Mouse (Mus musculus): ENCODE results near the gene Olfr523. TPM values are rescaled to one million over a fixed set of nuclear protein-coding genes. Genes with fewer than 3 reads are reported as not detected.
"Not testable (repeated sequence)": the region's sequence is repeated elsewhere in the genome, so short reads cannot be mapped to it uniquely, and the experiment has no call there.

The Olfr523 gene
- total RNA-seq (2021): not detected in 2 replicates
- long read RNA-seq: 0 reads

GRCm38 (mm10) chr7:140172936-140173335 is at the start of gene Olfr523:
Olfr523 (plus strand) TSS chr7:140173217.
- DNase-seq: no peak

DNA sequence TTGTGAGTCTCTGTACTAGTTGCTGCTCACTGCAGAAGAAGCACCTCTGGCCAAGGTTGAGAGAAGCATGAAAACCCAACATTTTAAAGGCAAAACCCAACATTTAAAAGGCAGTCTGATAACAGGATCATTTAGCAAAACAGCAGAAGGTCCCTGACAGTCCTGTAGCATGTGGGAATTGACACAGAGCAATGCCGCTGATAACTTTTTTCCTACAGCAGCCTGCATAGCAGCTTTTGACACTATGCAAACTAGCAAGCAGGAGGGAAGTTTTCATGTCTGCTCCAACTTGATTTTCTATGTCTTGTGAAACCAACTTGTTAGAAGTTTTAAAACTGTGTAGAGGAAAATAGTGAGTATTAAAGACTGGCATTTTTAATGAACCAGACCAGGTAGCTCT is 48.6 kb upstream of the Olfr523 start:
- DNase-seq: no peak

GRCm38 (mm10) chr7:140125278-140126021 is 47.6 kb upstream of the Olfr523 start:
- DNase-seq: peak; percentile 95

GRCm38 (mm10) chr7:140126022-140126350 is 47.0 kb upstream of the Olfr523 start:
- DNase-seq: no peak

GRCm38 (mm10) chr7:140126934-140127333 is 46.1 kb upstream of the Olfr523 start:
- no peak for DNase-seq

DNA sequence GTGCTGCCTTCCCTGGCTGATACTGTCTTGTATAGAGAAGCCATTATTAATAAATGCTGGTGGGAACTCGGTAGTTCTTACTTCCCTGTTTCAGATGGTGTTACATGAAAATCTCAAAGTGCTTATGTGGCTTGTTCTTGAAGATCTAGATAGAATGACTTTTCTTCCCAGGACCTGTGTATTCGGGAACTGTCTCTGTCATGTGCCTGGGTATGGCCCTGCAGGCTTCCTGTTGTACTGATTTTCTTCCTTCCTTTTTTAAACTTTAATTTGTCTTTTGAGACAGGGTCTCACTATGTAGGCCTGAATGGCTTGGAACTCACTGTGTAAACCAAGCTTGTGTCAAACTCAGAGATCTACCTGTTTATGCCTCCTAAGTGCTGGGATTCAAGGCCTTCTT is 45.1 kb upstream of the Olfr523 start:
- DNase-seq: no peak

DNA sequence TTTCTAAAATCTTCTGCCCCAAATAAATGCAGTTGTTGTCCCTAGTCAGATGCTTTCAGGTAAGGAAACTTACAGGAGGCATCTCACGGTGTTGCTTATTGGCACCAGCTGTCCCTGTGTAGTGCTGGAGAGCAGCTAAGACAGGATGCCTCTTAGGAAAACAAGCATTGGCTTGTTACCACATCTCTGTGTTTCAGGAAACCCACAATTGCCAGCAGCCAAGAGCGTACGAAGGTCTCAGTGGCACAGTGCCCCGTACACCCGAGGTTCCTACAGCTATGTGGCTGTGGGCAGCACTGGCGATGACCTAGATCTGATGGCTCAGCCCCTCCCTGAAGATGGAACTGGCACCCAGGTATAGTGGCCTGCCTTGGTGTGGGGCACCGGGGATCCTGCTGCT is 40.8 kb upstream of the Olfr523 start:
- DNase-seq: not testable (repeated sequence)

GRCm38 (mm10) chr7:140134033-140134432 is 39.0 kb upstream of the Olfr523 start:
- not testable (repeated sequence) for DNase-seq

GRCm38 (mm10) chr7:140135106-140135770 is 37.8 kb upstream of the Olfr523 start:
- no peak for DNase-seq

GRCm38 (mm10) chr7:140137135-140138020 is 35.6 kb upstream of the Olfr523 start, which contains the start of gene Mtg1:
Mtg1 (plus strand) TSS chr7:140137564.
- DNase-seq: peak; percentile 97

DNA sequence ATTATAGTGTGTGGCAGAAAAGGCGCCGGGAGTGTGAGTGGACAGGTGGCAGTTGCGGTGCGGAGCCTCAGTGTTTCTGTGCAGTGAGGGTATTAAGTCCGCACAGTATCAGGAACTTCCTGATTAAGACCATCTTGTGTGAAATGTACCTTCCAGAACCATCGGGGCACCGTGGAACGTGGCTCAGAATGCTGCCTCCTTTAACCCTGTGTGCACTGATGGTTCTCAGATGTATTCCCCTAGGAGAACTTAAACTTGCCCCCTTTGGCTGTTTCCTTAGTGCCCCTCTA is 35.1 kb upstream of the Olfr523 start:
- no peak for DNase-seq

GRCm38 (mm10) chr7:140141350-140141749 is 31.7 kb upstream of the Olfr523 start:
- peak; percentile 68 for DNase-seq

DNA sequence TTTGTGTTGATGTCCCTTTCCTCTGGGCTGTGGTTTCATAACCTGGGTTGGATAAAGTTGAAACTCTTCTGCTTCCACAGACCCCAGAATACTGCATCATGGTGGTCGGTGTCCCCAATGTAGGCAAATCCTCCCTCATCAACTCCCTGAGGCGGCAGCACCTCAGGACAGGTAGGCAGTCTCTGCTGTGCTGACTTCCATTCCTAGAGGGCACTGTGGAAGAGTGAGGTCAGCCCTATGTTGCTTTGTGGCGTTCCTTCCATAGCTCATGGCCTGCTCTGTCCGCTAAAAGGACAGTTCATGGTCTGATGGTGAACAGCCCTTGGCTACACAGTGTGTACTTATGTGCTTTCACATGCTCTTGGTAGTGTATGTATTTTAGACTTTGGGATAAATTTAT is 28.5 kb upstream of the Olfr523 start:
- DNase-seq: no peak

DNA sequence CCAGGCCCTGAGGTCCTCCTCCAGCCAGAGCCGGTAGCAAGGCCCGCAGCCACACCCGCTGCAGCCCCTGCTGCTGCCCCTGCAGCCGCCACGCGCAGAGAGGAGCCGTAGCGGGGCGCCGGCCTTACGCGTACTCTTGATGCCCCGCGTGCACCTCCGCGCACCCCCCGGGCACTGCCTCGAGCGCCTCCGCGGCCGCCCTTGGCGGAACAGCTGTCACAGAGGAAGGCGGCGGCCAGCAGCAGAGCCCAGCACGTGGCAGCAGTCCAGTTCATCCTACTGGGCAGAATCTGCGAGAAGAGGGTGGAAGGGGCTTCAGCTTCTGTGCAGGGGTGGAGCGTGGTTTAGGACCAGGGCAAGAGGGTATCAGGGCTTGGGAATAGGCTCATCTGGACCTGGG is 19.6 kb upstream of the Olfr523 start:
- peak; percentile 36 for DNase-seq

- no peak for DNase-seq
Measured at GRCm38 (mm10) chr7:140153829-140154217, 19.2 kb upstream of the Olfr523 start.

- no peak for DNase-seq
Measured at GRCm38 (mm10) chr7:140154218-140154927, 18.6 kb upstream of the Olfr523 start, which contains the start of gene Sprn. Sprn (minus strand) TSS chr7:140154877.

DNA sequence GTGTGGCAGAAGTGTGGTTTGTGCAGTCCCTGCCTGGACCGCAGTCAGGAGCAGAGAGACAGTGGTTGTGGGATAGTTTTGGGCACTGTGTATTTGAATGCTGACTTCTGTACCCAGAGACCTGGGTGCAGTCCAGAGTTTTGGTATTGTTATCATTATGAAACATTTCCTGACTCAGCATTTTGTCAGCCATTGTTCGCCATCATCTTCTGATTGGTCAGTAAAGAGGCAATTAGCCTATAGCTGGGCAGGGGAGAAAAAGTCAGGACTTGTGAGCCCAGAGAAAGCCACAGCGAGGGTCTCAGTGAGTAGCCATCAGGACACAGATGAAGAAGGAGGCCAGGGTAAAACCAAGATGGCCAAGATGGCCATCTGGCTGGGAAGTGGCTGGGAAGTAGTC is 12.7 kb upstream of the Olfr523 start:
- no peak for DNase-seq

- no peak for DNase-seq
Measured at GRCm38 (mm10) chr7:140164664-140165063, 8.4 kb upstream of the Olfr523 start, which contains the start of gene Olfr522. Olfr522 (minus strand) TSS chr7:140164764.

GRCm38 (mm10) chr7:140167950-140168349 is 5.1 kb upstream of the Olfr523 start:
- DNase-seq: no peak

- no peak for DNase-seq
Measured at GRCm38 (mm10) chr7:140169386-140169785, 3.6 kb upstream of the Olfr523 start.

DNA sequence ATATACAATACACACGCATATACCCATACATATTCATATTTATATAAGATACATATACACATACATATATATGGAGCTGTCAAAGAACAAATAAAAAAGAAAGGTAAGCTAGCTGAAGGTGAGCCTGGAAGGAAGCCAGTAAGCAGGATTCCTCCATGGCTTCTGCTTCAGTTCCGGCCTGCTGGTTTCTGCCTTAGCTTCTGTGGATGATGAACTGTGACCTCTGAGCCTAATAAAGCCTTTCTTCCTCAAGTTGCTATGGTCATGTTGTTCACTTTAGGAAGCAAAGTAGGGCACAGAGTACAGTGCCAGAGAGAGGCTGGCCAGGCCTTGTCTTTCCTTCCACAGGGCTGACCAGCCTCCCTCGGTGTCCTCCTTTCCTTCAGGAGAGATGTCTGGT is 2.2 kb upstream of the Olfr523 start:
- no peak for DNase-seq

- no peak for DNase-seq
Measured at GRCm38 (mm10) chr7:140179176-140179575, 6.2 kb downstream of the Olfr523 start.
